Mouse (Mus musculus) ES-Bruce4 (cell line): ENCODE measurements around the gene Acacb. TPM values are rescaled to one million over a fixed set of nuclear protein-coding genes. Genes with fewer than 3 reads are reported as not detected.

Experiments
- H3K27ac ChIP-seq: 2 replicates; pipeline ENCODE4 v1.5.1; 2012; ENCODE audit warnings: low read length, inconsistent platforms; ENCODE audit not compliant: insufficient read depth
- H3K27me3 ChIP-seq: 2 replicates; pipeline ENCODE4 v1.6.1; 2012; ENCODE audit warnings: mild to moderate bottlenecking, low read length, inconsistent platforms; ENCODE audit not compliant: control insufficient read depth, poor library complexity, insufficient read depth, severe bottlenecking
- H3K36me3 ChIP-seq: 2 replicates; pipeline ENCODE4 v1.6.1; 2012; ENCODE audit warnings: inconsistent platforms, mild to moderate bottlenecking, low read length, moderate library complexity; ENCODE audit not compliant: control insufficient read depth, poor library complexity, insufficient read depth, severe bottlenecking
- H3K4me1 ChIP-seq: one replicate; pipeline ENCODE4 v1.8.1; 2011; ENCODE audit warnings: low read length; ENCODE audit not compliant: control insufficient read depth, insufficient read depth
- H3K4me3 ChIP-seq: 2 replicates; pipeline ENCODE4 v1.5.1; 2011; ENCODE audit warnings: low read depth, mild to moderate bottlenecking, low read length
- H3K9ac ChIP-seq: 2 replicates; pipeline ENCODE4 v1.6.1; 2012; ENCODE audit warnings: low read depth, mild to moderate bottlenecking, inconsistent platforms; ENCODE audit not compliant: poor library complexity, severe bottlenecking
- H3K9me3 ChIP-seq: replicated peaks from 2 replicates; pipeline ENCODE4 v1.6.1; 2012; ENCODE audit warnings: mild to moderate bottlenecking, low read length, inconsistent platforms; ENCODE audit not compliant: control insufficient read depth, poor library complexity, insufficient read depth, severe bottlenecking
- CTCF ChIP-seq: IDR thresholded peaks from one replicate; pipeline ENCODE4 v1.8.1; 2011; ENCODE audit warnings: low read depth, low read length
- EP300 ChIP-seq: IDR thresholded peaks from 2 replicates; pipeline ENCODE4 v1.6.1; 2011; ENCODE audit warnings: low read depth, low read length; ENCODE audit not compliant: insufficient read depth
- POLR2A ChIP-seq: IDR thresholded peaks from one replicate; pipeline ENCODE4 v1.8.1; 2011; ENCODE audit warnings: low read length; ENCODE audit not compliant: insufficient read depth
- polyA plus RNA-seq: library from polyadenylated mRNA; stranded (reverse); fragments of >200 nt; gene quantifications from 2 replicates; pipeline ENCODE4 v1.2.4, GENCODE M21; 2011; ENCODE audit warnings: low read depth; ENCODE audit not compliant: missing spikeins, insufficient read depth, insufficient read length

Gene Acacb
- polyA plus RNA-seq, 1 experiment, result 9.3 TPM

- H3K4me1 ChIP-seq, result no peaks in the 10 kb centered on the region
- H3K9ac ChIP-seq, result no peak overlapping the region
- H3K36me3 ChIP-seq, result no peaks in the 10 kb centered on the region
- no peak for TF ChIP-seq EP300
- TF ChIP-seq POLR2A, result no peak
- no peak for TF ChIP-seq CTCF
- no peaks in the 10 kb centered on the region for H3K27me3 ChIP-seq
- H3K4me3 ChIP-seq, result no peak overlapping the region
- no peaks in the 10 kb centered on the region for H3K9me3 ChIP-seq
- H3K27ac ChIP-seq, result no peak overlapping the region
These were observed 47.8 kb downstream of the Acacb start for GRCm38 (mm10) chr5:114194161-114194560.

GRCm38 (mm10) chr5:114199116-114199777 is 52.9 kb downstream of the Acacb start:
- Histone ChIP-seq H3K4me3 (no peak overlapping the region), H3K36me3 (no peaks in the 10 kb centered on the region), H3K9me3 (no peaks in the 10 kb centered on the region), H3K9ac (no peak overlapping the region), H3K4me1 (no peaks in the 10 kb centered on the region), H3K27me3 (no peaks in the 10 kb centered on the region), H3K27ac (no peak overlapping the region)
- TF ChIP-seq POLR2A, result no peak
- TF ChIP-seq CTCF, result no peak
- no peak for TF ChIP-seq EP300

- no peak overlapping the region for H3K27ac ChIP-seq
These were observed 59.8 kb downstream of the Acacb start for GRCm38 (mm10) chr5:114206158-114206557.

GRCm38 (mm10) chr5:114213183-114213582 is 66.8 kb downstream of the Acacb start:
- Histone ChIP-seq H3K36me3 (no peaks in the 10 kb centered on the region), H3K27ac (no peak overlapping the region), H3K4me1 (no peaks in the 10 kb centered on the region), H3K27me3 (no peaks in the 10 kb centered on the region), H3K4me3 (no peak overlapping the region), H3K9me3 (no peaks in the 10 kb centered on the region), H3K9ac (no peak overlapping the region)
- TF ChIP-seq EP300, result no peak
- no peak for TF ChIP-seq POLR2A
- TF ChIP-seq CTCF, result no peak

More at GRCm38 (mm10) chr5:114206158-114206557, 59.8 kb downstream of the Acacb start:
- TF ChIP-seq POLR2A (no peak), EP300 (no peak), CTCF (no peak)
- no peak overlapping the region for H3K4me3 ChIP-seq
- no peaks in the 10 kb centered on the region for H3K4me1 ChIP-seq
- no peaks in the 10 kb centered on the region for H3K9me3 ChIP-seq
- H3K36me3 ChIP-seq, result no peaks in the 10 kb centered on the region
- H3K27me3 ChIP-seq, result no peaks in the 10 kb centered on the region
- no peak overlapping the region for H3K9ac ChIP-seq

GRCm38 (mm10) chr5:114218771-114219170 is 72.4 kb downstream of the Acacb start:
- Histone ChIP-seq H3K4me1 (no peaks in the 10 kb centered on the region), H3K27ac (no peak overlapping the region), H3K4me3 (no peak overlapping the region), H3K36me3 (no peaks in the 10 kb centered on the region), H3K27me3 (no peaks in the 10 kb centered on the region), H3K9ac (no peak overlapping the region), H3K9me3 (no peaks in the 10 kb centered on the region)
- TF ChIP-seq EP300 (no peak), POLR2A (no peak)

- no peaks in the 10 kb centered on the region for H3K36me3 ChIP-seq
- H3K27ac ChIP-seq, result no peak overlapping the region
- TF ChIP-seq CTCF, result no peak
- TF ChIP-seq POLR2A, result no peak
- no peak for TF ChIP-seq EP300
- H3K4me1 ChIP-seq, result no peaks in the 10 kb centered on the region
- no peaks in the 10 kb centered on the region for H3K9me3 ChIP-seq
- H3K27me3 ChIP-seq, result no peaks in the 10 kb centered on the region
- H3K9ac ChIP-seq, result no peak overlapping the region
- no peak overlapping the region for H3K4me3 ChIP-seq
These were observed 79.7 kb downstream of the Acacb start for GRCm38 (mm10) chr5:114226051-114226450.
